Mouse (Mus musculus) right cerebral cortex, postnatal 25 days (tissue): Measurements from ENCODE around the gene Plxna2.

Experiments
- DNase-seq: peaks from one replicate; pipeline ENCODE4 v3.0.0; 2022

Plxna2 gene

GRCm38 (mm10) chr1:194617918-194618317 lies at the start of gene Plxna2:
Plxna2 (plus strand) TSS chr1:194618218.
- DNase-seq = no peak

GRCm38 (mm10) chr1:194573870-194574269 lies 44.1 kb upstream of the Plxna2 start:
- DNase-seq = no peak

DNA sequence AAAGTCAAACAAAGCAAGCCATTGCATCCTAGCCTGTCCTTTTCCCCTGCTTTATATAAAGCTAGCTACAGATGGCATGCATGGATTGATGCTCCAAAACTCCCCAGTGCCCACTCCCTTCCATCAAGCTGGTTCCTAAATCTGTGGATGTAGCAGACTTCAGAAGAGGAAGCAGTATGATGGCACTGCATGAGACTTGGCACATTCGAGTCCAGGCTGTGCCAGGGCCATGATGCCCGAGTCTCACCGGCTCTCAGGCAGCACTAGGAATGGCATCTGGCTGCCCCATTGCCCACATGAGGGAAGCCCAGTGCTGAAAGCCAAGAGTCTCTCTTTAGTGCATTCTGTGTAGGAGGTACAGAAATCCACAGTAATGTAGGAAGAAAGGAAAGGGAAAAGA lies 39.7 kb upstream of the Plxna2 start:
- peak; percentile 16 for DNase-seq

- DNase-seq = no peak
Measured at GRCm38 (mm10) chr1:194580539-194580938, 37.5 kb upstream of the Plxna2 start.

GRCm38 (mm10) chr1:194586670-194587069 lies 31.3 kb upstream of the Plxna2 start:
- DNase-seq = no peak

DNA sequence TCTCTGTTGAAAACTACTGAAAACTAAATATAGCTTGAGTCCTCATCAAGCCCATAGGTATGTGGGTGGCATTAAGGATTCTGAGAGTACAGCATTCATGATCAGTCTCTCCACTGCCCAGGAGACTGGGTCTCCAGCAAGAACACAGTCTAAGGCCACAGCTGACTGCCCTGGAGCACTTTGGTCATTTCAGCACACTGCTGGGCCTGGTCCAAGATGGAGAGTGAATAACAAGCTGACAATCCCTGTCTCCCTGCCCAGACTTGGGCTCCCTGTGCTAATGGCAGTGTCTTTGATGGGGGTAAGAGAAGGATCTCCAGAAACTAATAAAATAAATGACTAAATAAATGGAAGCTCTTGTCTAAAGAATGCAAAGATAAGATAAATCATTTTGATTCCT lies 30.5 kb upstream of the Plxna2 start:
- DNase-seq = no peak

GRCm38 (mm10) chr1:194587956-194588668 lies 29.9 kb upstream of the Plxna2 start:
- no peak for DNase-seq

DNA sequence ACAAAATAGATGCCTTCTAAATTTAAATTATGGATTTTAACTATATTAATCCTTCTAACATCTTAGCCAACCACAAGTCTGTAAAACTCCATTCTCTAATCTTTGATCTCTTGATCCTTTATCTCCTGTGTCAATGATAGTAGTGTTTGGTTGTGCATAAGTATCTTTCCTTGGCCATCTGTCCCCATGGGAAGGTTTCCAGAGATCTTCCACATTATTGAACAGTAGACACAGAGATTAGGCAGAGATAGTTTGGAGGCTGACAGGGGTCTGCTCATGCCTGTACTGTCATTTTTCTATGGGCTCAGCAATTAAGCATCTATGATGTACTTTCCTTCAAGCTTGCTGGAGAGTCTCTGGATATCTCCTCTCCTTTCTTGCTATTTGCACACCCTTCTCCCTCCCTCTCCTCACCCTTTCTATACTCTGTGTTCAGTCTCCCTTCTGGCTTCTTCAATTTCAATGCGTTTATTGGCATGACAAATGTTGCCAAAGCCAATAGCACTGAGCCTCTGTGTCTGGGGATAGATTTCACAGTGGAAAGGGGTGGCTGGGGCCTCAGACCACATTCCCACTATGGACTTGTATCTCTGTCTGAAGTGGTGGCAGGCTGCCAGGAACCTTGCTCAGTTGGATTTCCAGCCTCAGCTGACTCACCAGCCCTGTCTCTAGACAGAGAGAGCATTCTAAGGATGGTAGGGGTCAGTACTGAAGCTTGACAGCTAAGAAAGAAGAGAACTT lies 29.1 kb upstream of the Plxna2 start:
- DNase-seq = peak; percentile 12

GRCm38 (mm10) chr1:194593155-194593554 lies 24.9 kb upstream of the Plxna2 start:
- no peak for DNase-seq

- DNase-seq = no peak
Measured at GRCm38 (mm10) chr1:194607406-194608261, 10.4 kb upstream of the Plxna2 start.

GRCm38 (mm10) chr1:194610516-194610915 lies 7.5 kb upstream of the Plxna2 start:
- no peak for DNase-seq

DNA sequence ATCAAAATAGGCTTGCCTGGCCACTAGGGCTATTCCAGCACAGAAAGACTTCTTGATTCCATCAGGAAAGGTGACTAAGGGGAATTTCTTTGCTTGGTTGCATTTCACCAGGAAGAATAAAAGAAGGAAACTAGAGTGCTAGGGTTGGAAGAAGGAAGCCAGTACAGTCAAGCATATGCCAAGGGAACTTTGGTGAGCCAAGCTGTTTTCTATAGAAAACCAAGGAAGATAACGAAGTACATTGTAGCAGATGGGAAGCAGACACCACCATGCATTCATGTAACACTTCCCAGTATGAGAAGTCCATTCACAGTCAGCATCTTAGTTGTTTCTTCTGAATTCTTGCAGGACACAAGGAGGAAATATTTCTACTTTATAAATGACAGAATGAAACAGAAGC lies 5.4 kb upstream of the Plxna2 start:
- DNase-seq = no peak

- DNase-seq = no peak
Measured at GRCm38 (mm10) chr1:194613271-194613834, 4.7 kb upstream of the Plxna2 start.

GRCm38 (mm10) chr1:194613923-194614830 lies 3.8 kb upstream of the Plxna2 start:
- DNase-seq = no peak

- DNase-seq = no peak
Measured at GRCm38 (mm10) chr1:194616136-194616535, 1.9 kb upstream of the Plxna2 start.

DNA sequence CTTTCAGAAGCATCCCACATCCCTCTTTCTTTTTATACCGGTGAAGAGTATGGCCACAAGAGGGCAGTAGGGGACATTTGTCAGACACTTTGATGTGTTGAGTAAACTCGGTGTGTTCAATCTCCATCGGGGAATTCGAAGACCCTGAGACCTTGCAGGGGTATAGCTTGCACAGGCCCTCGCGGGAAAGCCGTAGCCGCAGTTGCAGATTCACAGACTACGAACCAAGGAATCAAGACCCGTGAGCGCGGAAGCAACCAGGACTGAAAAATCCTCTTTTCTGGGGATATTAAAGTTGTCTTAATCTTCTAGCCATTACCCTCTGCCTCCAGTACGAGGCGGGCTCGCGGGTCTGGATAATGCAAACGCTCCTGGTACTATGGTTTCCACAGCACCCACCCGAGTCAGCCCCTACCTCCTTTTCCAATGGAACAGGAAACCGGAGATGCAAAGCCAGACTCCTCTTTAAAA lies 858 bp downstream of the Plxna2 start:
- peak; percentile 61 for DNase-seq

DNA sequence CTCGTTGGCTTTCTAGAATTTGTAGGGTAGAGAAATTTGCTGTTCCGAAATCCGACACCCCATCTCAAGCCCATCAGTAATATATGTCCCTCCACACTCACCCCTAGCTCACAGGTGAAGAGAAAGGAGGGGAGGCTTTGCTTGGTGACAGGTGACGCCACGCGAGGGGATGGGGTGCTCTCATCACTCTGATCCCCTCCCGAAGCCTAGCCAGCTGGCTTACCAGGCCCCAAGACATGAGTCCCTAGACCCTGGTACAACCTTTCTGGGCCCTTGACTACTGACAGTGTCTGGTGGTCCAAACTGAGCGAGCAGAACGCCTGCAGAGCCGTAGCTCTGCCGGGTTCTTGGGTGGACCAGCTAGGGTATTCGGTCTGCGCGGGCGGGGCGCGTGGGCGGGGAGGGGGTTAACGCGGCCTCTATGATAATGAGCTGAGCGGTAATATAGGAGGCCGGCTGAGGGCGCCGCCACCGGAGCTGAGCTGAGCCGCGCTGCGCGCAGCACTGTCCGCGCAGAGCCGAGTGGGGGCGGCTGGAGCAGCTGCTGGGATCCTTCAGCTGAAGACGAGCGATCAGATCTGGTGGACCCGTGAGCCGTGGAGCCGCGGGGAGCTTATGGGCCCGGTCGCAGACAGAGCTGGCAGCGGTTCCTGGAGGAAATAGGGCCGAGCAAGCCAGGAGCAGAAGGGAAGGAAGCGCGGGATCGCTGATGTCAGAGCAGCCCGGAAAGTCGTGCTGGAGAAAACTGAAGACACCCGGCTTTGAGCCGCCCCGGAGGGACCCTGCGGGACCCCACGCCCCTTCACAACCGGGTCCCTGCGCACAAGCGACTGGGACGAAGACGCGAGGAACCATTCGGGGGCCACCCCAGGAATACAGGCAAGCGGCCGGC lies 1.6 kb downstream of the Plxna2 start:
- DNase-seq = peak; percentile 92

- DNase-seq = peak; percentile 61
Measured at GRCm38 (mm10) chr1:194620245-194620991, 2.4 kb downstream of the Plxna2 start.

DNA sequence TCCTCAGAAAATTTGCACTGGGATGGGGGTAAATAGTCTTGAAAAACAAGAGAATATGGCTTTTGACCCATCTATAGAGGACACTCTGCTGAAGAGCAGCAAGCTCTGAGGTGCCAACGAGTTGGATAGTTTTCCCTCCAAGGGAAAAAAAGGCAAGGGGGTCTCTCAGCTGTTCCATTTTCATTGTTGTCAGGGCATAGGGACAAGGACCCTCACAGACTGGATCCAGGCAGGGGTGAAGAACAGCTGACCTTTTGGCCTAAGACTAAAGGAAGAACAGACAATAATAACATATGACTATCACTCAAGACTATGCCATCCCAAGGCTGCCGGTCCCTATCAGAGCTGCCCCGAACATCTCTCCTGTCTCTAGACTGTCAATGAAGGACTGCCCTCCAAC lies 4.2 kb downstream of the Plxna2 start:
- no peak for DNase-seq

DNA sequence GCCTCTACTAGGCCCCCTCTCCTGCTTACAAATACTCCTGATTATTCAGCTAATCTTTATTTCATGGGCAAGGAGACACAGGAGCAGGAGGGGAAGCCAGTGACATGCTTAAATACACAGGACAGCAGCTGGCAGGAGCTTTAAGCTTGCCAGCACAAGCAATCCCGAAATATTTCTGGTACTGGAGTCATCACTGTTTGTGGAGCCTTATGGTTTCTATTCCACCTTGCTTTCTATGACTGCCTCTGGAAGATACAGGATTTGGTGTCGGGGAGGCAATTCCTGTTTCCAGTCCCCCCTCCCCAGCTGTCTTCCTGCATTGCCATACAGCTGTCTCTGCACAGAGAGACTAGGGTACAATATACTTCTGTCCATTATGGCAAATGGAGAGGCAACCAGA lies 4.7 kb downstream of the Plxna2 start:
- DNase-seq = no peak
